Mouse (Mus musculus) spleen, adult 2 months (tissue): ENCODE results near the gene Cul1. TPM values are rescaled to one million over a fixed set of nuclear protein-coding genes. Genes with fewer than 3 reads are reported as not detected.

Experiments used
- DNase-seq, 2 experiments: peaks; one replicate each; pipeline versions ENCODE4 v3.0.0 to v3.0.0-alpha.2; 2012 to 2021; ENCODE audit warnings: low spot score in 2 of 2, low read depth in 1 of 2
- H3K27ac ChIP-seq: fragments of 200-500 bp; 2 replicates; pipeline ENCODE4 v1.5.1; 2012; ENCODE audit warnings: low read length, inconsistent platforms; ENCODE audit not compliant: insufficient read depth
- H3K27me3 ChIP-seq: fragments of 200-500 bp; 2 replicates; pipeline ENCODE4 v1.6.1; 2012; ENCODE audit warnings: mild to moderate bottlenecking, moderate library complexity, low read length, inconsistent platforms; ENCODE audit not compliant: control insufficient read depth, insufficient read depth
- H3K36me3 ChIP-seq: fragments of 200-500 bp; 2 replicates; pipeline ENCODE4 v1.6.1; 2012; ENCODE audit warnings: mild to moderate bottlenecking, low read length, inconsistent platforms; ENCODE audit not compliant: control insufficient read depth, insufficient read depth
- H3K4me1 ChIP-seq: fragments of 200-500 bp; 2 replicates; pipeline ENCODE4 v1.6.1; 2011; ENCODE audit warnings: inconsistent platforms; ENCODE audit not compliant: control insufficient read depth, insufficient read depth, insufficient read length
- H3K4me3 ChIP-seq: fragments of 200-500 bp; 2 replicates; pipeline ENCODE4 v1.5.1; 2011; ENCODE audit warnings: mild to moderate bottlenecking, inconsistent platforms; ENCODE audit not compliant: insufficient read depth, insufficient read length; ENCODE audit errors: extremely low read depth
- CTCF ChIP-seq: fragments of 200-500 bp; IDR thresholded peaks from 2 replicates; pipeline ENCODE4 v1.5.1; 2011; ENCODE audit warnings: mild to moderate bottlenecking, inconsistent platforms; ENCODE audit not compliant: insufficient read depth, insufficient read length, insufficient replicate concordance; ENCODE audit errors: extremely low read depth
- POLR2A ChIP-seq: fragments of 200-500 bp; IDR thresholded peaks from 2 replicates; pipeline ENCODE4 v1.6.1; 2011; ENCODE audit warnings: low read depth, low read length, inconsistent platforms
- WGBS: fragments of 180-500 bp; shearing (Covaris S2); methylation state at CpG from one replicate; pipeline ENCODE4 v1.1.7; 2018; 5-methylcytosine and 5-hydroxymethylcytosine counted together
- polyA plus RNA-seq: library from polyadenylated mRNA; depleted of rRNA; stranded (reverse); fragments of >200 nt; gene quantifications from 2 replicates; pipeline ENCODE4 v1.2.3, GENCODE M21; 2012

Cul1 gene
- polyA plus RNA-seq, 1 experiment: 11.1 TPM

- under 1% methylated on average over 79 of the region's 79 CpGs for WGBS
- Histone ChIP-seq H3K4me3 (peak overlapping the region; percentile 82), H3K27ac (peak overlapping the region; percentile 96), H3K36me3 (no peaks in the 10 kb centered on the region), H3K27me3 (no peaks in the 10 kb centered on the region), H3K4me1 (peaks cover 3% of the 10 kb centered on the region)
- peak in 1 of 2 experiments; percentile 36 for DNase-seq
- TF ChIP-seq CTCF (no peak), POLR2A (no peak)
Observed at GRCm38 (mm10) chr6:47454575-47455571, 1.7 kb downstream of the Cul1 start.

GRCm38 (mm10) chr6:47455843-47456242 lies 2.6 kb downstream of the Cul1 start:
- Histone ChIP-seq H3K27me3 (no peaks in the 10 kb centered on the region), H3K27ac (no peak overlapping the region; the same call in 1 of the 2 replicates), H3K36me3 (no peaks in the 10 kb centered on the region), H3K4me1 (peaks cover 3% of the 10 kb centered on the region), H3K4me3 (no peak overlapping the region)
- no peak for DNase-seq
- TF ChIP-seq POLR2A: no peak
- TF ChIP-seq CTCF: no peak
- WGBS: 78% methylated on average over 1 of the region's 1 CpGs

GRCm38 (mm10) chr6:47456853-47457252 lies 3.7 kb downstream of the Cul1 start:
- no peaks in the 10 kb centered on the region for H3K27me3 ChIP-seq
- H3K4me1 ChIP-seq: peaks cover 3% of the 10 kb centered on the region
- WGBS: 75% methylated on average over 2 of the region's 2 CpGs
- H3K36me3 ChIP-seq: no peaks in the 10 kb centered on the region
- H3K4me3 ChIP-seq: no peak overlapping the region
- no peak overlapping the region for H3K27ac ChIP-seq
- no peak for DNase-seq
- TF ChIP-seq CTCF: no peak
- no peak for TF ChIP-seq POLR2A

- H3K36me3 ChIP-seq: no peaks in the 10 kb centered on the region; the same call in 1 of the 2 replicates
- H3K4me1 ChIP-seq: no peaks in the 10 kb centered on the region
- H3K4me3 ChIP-seq: no peak overlapping the region
- 66% methylated on average over 2 of the region's 2 CpGs for WGBS
- no peaks in the 10 kb centered on the region for H3K27me3 ChIP-seq
- no peak overlapping the region for H3K27ac ChIP-seq
- TF ChIP-seq POLR2A (no peak), CTCF (0 out of 2 replicates have a peak, but pooled peaks have one; percentile 12)
- peak in 1 of 2 experiments; percentile 9 for DNase-seq
Observed at GRCm38 (mm10) chr6:47465400-47465799, 12.2 kb downstream of the Cul1 start.

GRCm38 (mm10) chr6:47466488-47466887 lies 13.3 kb downstream of the Cul1 start:
- WGBS: 92% methylated on average over 2 of the region's 2 CpGs
- H3K27me3 ChIP-seq: no peaks in the 10 kb centered on the region
- no peak for DNase-seq

GRCm38 (mm10) chr6:47467058-47467457 lies 13.9 kb downstream of the Cul1 start:
- no peak for TF ChIP-seq CTCF
- TF ChIP-seq POLR2A: no peak
- H3K36me3 ChIP-seq: no peaks in the 10 kb centered on the region; the same call in 1 of the 2 replicates
- H3K4me3 ChIP-seq: no peak overlapping the region
- DNase-seq: no peak
- no peak overlapping the region for H3K27ac ChIP-seq
- H3K27me3 ChIP-seq: no peaks in the 10 kb centered on the region
- H3K4me1 ChIP-seq: no peaks in the 10 kb centered on the region

More at GRCm38 (mm10) chr6:47466488-47466887, 13.3 kb downstream of the Cul1 start:
- Histone ChIP-seq H3K4me1 (no peaks in the 10 kb centered on the region), H3K4me3 (no peak overlapping the region), H3K27ac (no peak overlapping the region), H3K36me3 (no peaks in the 10 kb centered on the region; the same call in 1 of the 2 replicates)
- TF ChIP-seq CTCF (no peak), POLR2A (no peak)

- Histone ChIP-seq H3K27me3 (no peaks in the 10 kb centered on the region), H3K4me1 (no peaks in the 10 kb centered on the region), H3K36me3 (no peaks in the 10 kb centered on the region), H3K4me3 (no peak overlapping the region), H3K27ac (no peak overlapping the region)
- no peak for DNase-seq
- no peak for TF ChIP-seq POLR2A
- TF ChIP-seq CTCF: no peak
Observed at GRCm38 (mm10) chr6:47469760-47470159, 16.6 kb downstream of the Cul1 start.
